Mouse (Mus musculus) lung, postnatal 0 days (tissue): ENCODE results near the gene D030056L22Rik.

Source experiments
- CTCF ChIP-seq: IDR thresholded peaks from 2 replicates; pipeline ENCODE4 v1.5.1; 2016; ENCODE audit warnings: antibody characterized with exemption, mild to moderate bottlenecking
- EP300 ChIP-seq: IDR thresholded peaks from 2 replicates; pipeline ENCODE4 v1.6.1; 2016; ENCODE audit warnings: antibody characterized with exemption, mild to moderate bottlenecking, control low read depth

DNA sequence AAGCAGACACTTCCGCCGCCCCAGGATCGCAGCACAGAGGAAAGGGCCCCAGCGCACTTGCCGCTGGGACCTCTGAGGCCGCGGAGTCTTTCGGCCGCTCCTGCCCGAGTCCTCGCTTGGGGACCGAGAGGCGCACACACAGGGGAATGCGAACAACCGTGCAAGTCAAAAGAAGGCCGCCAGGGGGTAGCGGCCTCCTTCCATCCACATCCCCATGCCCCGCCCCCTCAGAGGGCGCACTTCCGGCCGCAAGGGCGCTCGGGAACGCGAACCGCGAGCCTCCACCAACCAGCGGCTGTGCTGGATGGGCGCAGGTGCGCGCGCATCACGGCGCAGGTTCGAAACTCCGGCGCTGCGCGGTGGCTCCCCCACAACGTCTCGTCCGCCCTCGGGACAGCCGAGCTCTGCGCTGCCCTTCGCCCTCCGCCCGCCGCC is at the start of gene D030056L22Rik:
- TF ChIP-seq CTCF (peak; percentile 88), EP300 (no peak)
